Mouse (Mus musculus) lung, postnatal 0 days (tissue): ENCODE measurements around the gene Ackr4.

Experiments
- CTCF ChIP-seq: IDR thresholded peaks from 2 replicates; pipeline ENCODE4 v1.5.1; 2016; ENCODE audit warnings: antibody characterized with exemption, mild to moderate bottlenecking
- EP300 ChIP-seq: IDR thresholded peaks from 2 replicates; pipeline ENCODE4 v1.6.1; 2016; ENCODE audit warnings: antibody characterized with exemption, mild to moderate bottlenecking, control low read depth

DNA sequence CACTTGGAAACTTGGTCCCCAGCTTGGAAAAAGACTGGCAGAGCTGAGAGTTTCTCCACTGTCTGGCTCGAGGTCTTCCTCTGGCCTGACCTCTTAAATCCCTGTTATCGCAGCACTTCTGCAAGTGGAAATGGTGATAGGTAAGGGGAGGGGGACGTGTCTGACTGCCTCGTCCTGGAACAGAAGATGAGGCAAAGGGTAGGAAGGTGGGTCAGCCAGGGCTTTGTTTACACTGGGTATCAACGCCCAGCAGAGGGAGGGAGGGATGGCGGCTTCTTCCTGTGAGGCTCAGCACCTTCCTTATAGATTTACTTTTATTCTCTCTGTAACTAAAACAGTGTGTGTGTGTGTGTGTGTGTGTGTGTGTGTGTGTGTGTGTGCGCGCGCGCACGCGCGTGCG, 16.1 kb upstream of the Ackr4 start:
- TF ChIP-seq EP300 (no peak), CTCF (no peak)
